Mouse (Mus musculus) midbrain, embryonic 15.5 days (tissue): ENCODE measurements around the gene Pxn. TPM values are rescaled to one million over a fixed set of nuclear protein-coding genes. Genes with fewer than 3 reads are reported as not detected.

ENCODE experiments used
- ATAC-seq: fragments of 200-750 bp; cut with Nextera tagmentation; replicated peaks from 2 replicates; pipeline ENCODE4 v1.8.0; 2017; ENCODE audit warnings: moderate TSS enrichment
- H3K27ac ChIP-seq: fragments of 300-500 bp; sonication (generic); 2 replicates; pipeline ENCODE4 v1.5.1; 2015; ENCODE audit warnings: mild to moderate bottlenecking, inconsistent platforms
- H3K27me3 ChIP-seq: fragments of 300-500 bp; sonication (generic); replicated peaks from 2 replicates; pipeline ENCODE4 v1.6.1; 2015; ENCODE audit warnings: inconsistent platforms
- H3K36me3 ChIP-seq: fragments of 300-500 bp; sonication (generic); replicated peaks from 2 replicates; pipeline ENCODE4 v1.6.1; 2015; ENCODE audit warnings: inconsistent platforms
- H3K4me1 ChIP-seq: fragments of 300-500 bp; sonication (generic); 2 replicates; pipeline ENCODE4 v1.6.1; 2015; ENCODE audit warnings: inconsistent platforms
- H3K4me2 ChIP-seq: fragments of 300-500 bp; sonication (generic); 2 replicates; pipeline ENCODE4 v1.6.1; 2015; ENCODE audit warnings: inconsistent platforms, mild to moderate bottlenecking, moderate library complexity
- H3K4me3 ChIP-seq: fragments of 300-500 bp; sonication (generic); 2 replicates; pipeline ENCODE4 v1.5.1; 2015; ENCODE audit warnings: mild to moderate bottlenecking, inconsistent platforms
- H3K9ac ChIP-seq: fragments of 300-500 bp; sonication (generic); 2 replicates; pipeline ENCODE4 v1.6.1; 2015; ENCODE audit warnings: mild to moderate bottlenecking, inconsistent platforms
- H3K9me3 ChIP-seq: fragments of 300-500 bp; sonication (generic); 2 replicates; pipeline ENCODE4 v1.6.1; 2016; ENCODE audit warnings: inconsistent platforms
- WGBS: fragments of 180-500 bp; shearing (Covaris S2); methylation state at CpG from one replicate; pipeline ENCODE4 v1.1.7; 2015; ENCODE audit warnings: mixed read lengths; 5-methylcytosine and 5-hydroxymethylcytosine counted together
- polyA plus RNA-seq: library from polyadenylated mRNA; unstranded; fragments of >200 nt; fragmentation: Nextera tagmentation; extraction: Ambion mirVana; gene quantifications from 2 replicates; pipeline ENCODE4 v1.2.1, GENCODE M21; 2015

The Pxn gene
- polyA plus RNA-seq: 20.4 and 20.9 TPM in 2 replicates

DNA sequence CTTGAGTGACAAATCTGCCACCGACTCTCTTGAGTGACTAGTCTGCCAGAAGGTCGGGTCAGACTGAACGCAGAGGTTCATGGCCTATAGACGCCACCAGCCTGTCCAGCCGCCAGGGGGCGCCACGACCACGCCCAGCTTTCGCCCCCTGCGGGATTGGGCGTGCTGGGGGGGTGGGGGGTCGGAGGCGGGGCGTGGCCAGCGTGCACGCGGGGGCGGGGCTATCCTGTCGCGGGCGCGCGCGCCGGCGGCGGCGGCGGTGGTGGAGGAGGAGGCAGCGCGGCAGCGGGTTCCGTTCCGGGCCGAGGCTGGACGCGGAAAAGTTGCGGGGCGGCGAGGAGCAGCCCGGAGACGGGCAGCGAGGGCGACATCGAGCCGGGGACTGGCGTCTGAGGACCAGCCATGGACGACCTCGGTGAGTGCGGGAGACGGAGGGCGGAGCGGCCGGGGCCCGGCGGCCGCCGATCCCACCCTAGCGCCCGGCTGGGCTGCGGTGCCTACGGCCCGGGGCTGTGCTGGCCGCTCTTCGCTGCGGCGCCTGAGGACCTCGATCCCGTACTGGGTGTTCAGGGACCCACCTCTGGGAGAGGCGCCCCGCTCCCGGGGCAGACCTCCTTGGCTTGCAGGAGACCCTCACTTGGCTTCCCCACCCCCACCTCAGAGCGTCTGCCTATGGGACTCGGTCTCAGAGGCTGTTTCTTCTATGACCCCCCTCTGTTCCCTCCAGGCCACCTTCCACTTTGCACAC is at the start of gene Pxn:
Gene Pxn, plus strand, starts transcription at position 223 of the 748 bp plus-strand sequence.
- Histone ChIP-seq H3K9me3 (no peaks in the 10 kb centered on the region), H3K9ac (peak within 1 kb of the TSS; percentile 93), H3K36me3 (no peaks in the 10 kb centered on the region), H3K27ac (peak within 1 kb of the TSS; percentile 46; the same call in 1 of the 2 replicates), H3K4me1 (peaks cover 32% of the 10 kb centered on the region), H3K4me2 (peak within 1 kb of the TSS; percentile 87), H3K4me3 (peak within 1 kb of the TSS; percentile 84), H3K27me3 (no peaks in the 10 kb centered on the region)
- peak; percentile 80 for ATAC-seq
- under 1% methylated on average over 62 of the region's 74 CpGs for WGBS

DNA sequence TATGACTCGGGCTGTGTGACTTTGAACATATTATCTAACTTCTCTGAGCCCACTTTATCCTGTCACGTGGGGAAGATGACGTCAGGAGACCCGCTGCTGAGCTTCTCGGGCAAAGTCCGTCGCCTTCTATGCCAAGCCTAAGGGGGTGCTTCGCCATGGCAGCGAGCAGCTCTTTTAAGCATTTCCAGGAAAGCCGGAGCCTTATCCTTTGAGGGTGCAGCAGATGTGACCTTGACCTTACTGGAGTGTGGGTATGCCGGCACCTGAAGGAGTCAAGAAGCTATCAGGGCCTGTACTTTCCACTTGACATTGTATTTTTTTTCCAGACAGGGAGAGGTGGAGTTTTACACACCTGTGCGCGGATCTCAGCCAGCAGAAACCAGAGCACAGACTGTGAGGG is 47.6 kb upstream of the Pxn start:
- no peak for ATAC-seq
- no peak overlapping the region for H3K4me2 ChIP-seq

DNA sequence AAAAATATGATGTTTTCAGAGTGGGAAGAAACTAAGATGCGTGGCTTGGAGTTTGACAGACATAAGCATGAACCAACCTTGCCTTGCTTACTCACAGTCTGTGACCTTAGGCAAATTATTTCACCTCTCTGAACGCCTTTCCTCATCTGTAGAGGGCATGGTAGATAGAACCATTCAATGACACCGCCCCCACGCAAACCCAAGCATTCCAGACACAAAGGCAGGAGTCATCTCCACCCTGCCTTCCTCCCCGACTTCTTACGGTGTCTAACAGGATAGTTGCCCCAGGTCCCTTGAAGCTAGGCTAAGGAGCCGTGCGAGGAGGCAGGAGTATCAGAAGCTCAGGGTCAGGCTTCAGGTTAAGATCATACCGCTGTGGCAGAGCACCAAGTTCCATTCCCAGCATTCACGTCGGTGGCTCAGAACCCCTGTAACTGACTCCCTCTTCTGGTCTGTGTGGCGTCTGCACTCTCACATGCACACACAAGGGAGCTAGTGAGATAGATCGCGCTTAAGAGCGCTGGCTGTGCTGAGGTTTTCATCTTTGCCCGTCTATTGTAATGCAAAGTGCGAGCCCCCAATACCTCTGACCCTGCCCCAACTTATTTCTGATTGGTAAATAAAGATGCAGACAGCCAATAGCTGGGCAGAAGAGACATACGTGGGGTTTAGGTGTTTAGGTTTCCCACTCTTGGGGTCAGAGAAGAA is 41.9 kb upstream of the Pxn start:
- H3K4me3 ChIP-seq: no peak overlapping the region
- H3K4me1 ChIP-seq: no peaks in the 10 kb centered on the region
- H3K4me2 ChIP-seq: no peak overlapping the region
- H3K9ac ChIP-seq: no peak overlapping the region
- WGBS: 74% methylated on average over 18 of the region's 18 CpGs
- H3K9me3 ChIP-seq: no peaks in the 10 kb centered on the region
- no peaks in the 10 kb centered on the region for H3K27me3 ChIP-seq
- no peak overlapping the region for H3K27ac ChIP-seq
- ATAC-seq: no peak
- H3K36me3 ChIP-seq: no peaks in the 10 kb centered on the region

More for the DNA sequence above, 47.6 kb upstream of the Pxn start:
- no peak overlapping the region for H3K4me3 ChIP-seq
- no peak overlapping the region for H3K27ac ChIP-seq
- 65% methylated on average over 13 of the region's 13 CpGs for WGBS
- no peaks in the 10 kb centered on the region for H3K27me3 ChIP-seq
- 0 out of 2 replicates have a peak, but pooled peaks cover 6% of the 10 kb centered on the region for H3K36me3 ChIP-seq
- H3K4me1 ChIP-seq: no peaks in the 10 kb centered on the region
- no peaks in the 10 kb centered on the region for H3K9me3 ChIP-seq
- H3K9ac ChIP-seq: no peak overlapping the region

DNA sequence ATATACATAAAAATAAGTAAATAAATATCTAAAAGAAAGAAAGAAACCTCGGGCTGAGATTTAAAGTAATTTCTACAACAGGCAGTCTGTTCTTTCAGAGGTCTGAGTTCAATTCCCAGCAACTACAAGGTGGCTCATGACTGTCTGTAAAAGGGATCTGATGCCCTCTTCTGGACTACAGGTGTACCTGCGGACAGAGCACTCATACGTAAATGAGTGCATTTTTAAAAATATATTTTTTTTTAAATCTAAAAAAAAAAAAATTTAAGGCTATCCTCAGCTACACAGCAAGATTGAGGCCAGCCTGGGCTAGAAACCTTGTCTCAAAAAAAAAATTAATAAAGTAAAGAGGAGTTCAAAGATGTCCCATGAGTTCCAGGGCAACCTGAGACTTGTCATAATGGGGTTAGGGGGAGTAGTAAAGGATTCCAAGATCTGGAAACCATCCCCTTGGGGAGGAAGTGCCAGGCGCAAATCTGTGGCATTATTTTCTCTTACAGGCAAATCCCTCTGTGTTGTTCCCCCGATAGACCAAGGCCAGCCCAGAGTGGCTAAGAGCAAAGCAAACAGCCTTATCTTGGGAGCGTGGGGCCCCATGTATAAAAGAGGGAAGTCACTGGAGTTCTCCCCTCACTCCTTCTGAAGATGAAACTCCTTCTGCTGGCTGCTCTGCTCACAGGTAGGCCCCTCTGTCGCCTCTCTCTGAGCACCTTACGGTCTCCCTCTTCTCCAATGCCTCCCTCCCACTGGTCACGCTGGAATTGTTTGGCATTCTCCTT is 40.6 kb upstream of the Pxn start, which contains the start of gene Pla2g1b:
Gene Pla2g1b, plus strand, starts transcription at position 621 of the 779 bp plus-strand sequence.
- Histone ChIP-seq H3K36me3 (no peaks in the 10 kb centered on the region), H3K27ac (no peak within 1 kb of the TSS), H3K9me3 (no peaks in the 10 kb centered on the region), H3K4me3 (no peak within 1 kb of the TSS), H3K4me2 (no peak within 1 kb of the TSS), H3K4me1 (peaks cover 1% of the 10 kb centered on the region), H3K9ac (no peak within 1 kb of the TSS), H3K27me3 (no peaks in the 10 kb centered on the region)
- ATAC-seq: no peak
- 56% methylated on average over 9 of the region's 9 CpGs for WGBS

DNA sequence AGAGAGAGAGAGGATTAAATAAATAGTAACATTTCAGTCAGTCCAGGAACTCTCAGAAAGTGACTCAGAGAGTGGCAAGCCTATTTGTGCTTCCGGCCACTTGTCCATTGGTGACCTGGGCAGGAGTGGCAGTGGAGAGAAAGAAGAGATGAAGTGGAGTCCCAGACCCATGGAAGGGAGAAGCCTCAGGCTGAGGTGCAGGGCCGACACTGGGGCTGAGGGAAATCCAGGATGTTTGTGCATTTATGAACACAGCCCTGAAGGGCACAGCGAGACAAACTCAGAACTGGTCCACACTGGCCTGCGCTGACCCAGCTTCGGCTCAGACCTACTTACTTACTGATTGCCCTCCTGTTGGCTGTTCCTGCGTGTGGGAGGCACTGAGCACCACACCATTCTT is 36.7 kb upstream of the Pxn start:
- Histone ChIP-seq H3K4me1 (peaks cover 4% of the 10 kb centered on the region), H3K27me3 (no peaks in the 10 kb centered on the region), H3K9ac (no peak overlapping the region), H3K36me3 (no peaks in the 10 kb centered on the region), H3K27ac (no peak overlapping the region), H3K4me2 (no peak overlapping the region), H3K9me3 (no peaks in the 10 kb centered on the region), H3K4me3 (no peak overlapping the region)
- 68% methylated on average over 6 of the region's 6 CpGs for WGBS
- no peak for ATAC-seq

DNA sequence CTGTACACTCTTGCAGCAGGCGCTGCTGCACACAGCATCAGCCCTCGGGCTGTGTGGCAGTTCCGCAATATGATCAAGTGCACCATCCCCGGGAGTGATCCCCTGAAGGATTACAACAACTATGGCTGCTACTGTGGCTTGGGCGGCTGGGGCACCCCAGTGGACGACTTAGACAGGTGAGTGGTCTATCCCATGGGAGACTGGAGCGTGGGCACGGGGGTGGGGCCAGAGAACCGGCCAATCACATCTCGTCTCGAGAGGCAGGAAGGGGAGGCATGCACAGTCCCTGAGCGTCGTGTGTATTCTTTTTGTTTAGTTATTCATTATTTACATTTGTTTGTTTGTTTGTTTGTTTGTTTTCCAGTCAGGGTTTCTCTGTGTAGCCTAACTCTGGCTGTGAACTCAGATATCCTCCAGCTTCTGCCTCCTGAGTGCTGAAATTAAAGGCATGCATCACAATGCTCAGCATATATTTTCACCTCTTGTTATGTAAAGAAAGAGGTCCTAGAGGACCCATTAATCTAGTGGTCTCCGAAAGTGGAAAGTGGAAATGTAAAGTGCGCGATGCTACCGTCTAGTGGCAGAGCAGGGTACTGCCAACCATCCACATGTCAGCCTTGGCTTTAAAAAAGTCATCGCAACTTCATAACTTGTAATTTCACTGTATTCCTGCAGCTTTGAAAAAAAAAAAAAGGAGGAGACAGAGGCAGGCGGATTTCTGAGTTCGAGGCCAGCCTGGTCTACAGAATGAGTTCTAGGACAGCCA is 35.5 kb upstream of the Pxn start:
- H3K4me3 ChIP-seq: no peak overlapping the region
- H3K36me3 ChIP-seq: no peaks in the 10 kb centered on the region
- no peak for ATAC-seq
- WGBS: 38% methylated on average over 20 of the region's 20 CpGs
- no peaks in the 10 kb centered on the region for H3K27me3 ChIP-seq
- no peaks in the 10 kb centered on the region for H3K9me3 ChIP-seq
- H3K27ac ChIP-seq: no peak overlapping the region
- no peak overlapping the region for H3K4me2 ChIP-seq
- peaks cover 11% of the 10 kb centered on the region for H3K4me1 ChIP-seq
- H3K9ac ChIP-seq: no peak overlapping the region

DNA sequence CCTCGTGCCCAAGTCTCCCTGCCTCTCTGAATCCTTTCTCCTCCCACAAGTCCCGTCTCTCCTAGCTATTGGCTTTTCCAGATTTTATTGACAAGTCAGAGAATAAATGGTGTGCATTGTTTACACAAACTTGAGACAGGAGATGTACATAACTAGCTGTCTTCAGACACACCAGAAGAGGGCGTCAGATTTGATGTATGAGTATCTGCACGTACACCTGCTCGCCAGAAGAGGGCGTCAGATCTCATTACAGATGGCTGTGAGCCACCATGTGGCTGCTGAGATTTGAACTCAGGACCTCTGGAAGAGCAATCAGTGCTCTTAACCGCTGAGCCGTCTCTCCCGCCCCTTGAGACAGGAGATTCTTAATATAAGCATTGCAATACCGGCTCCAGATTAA is 33.3 kb upstream of the Pxn start:
- H3K9ac ChIP-seq: no peak overlapping the region
- H3K9me3 ChIP-seq: no peaks in the 10 kb centered on the region
- 76% methylated on average over 10 of the region's 10 CpGs for WGBS
- no peak overlapping the region for H3K27ac ChIP-seq
- no peak overlapping the region for H3K4me2 ChIP-seq
- no peak for ATAC-seq
- no peaks in the 10 kb centered on the region for H3K36me3 ChIP-seq
- H3K4me1 ChIP-seq: peaks cover 15% of the 10 kb centered on the region
- H3K4me3 ChIP-seq: no peak overlapping the region
- H3K27me3 ChIP-seq: no peaks in the 10 kb centered on the region

DNA sequence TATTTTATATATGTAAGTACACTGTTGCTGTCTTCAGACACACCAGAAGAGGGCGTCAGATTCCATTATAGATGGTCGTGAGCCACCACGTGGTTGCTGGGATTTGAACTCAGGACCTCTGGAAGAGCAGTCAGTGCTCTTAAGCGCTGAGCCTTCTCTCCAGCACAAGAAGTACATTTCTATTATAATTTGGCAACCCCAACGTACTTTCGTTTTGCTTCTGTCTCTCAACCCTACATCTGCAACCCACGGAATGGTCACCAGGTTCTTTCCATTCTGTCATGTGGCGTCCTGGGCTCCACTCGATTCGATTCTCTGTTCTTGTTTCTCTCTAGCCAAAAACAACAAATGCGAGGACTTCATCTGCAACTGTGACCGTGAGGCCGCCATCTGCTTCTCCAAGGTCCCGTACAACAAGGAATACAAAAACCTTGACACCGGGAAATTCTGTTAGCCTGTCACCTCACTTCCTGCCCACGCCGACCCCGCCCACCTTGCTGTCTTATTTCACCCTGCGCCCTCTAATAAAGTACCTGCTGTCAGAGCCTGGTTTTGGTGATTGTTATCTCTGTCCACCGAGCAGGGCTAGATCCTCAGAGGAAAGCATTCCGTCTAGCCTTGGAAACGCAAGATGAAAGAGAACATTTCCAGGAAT is 32.2 kb upstream of the Pxn start:
- Histone ChIP-seq H3K27ac (no peak overlapping the region), H3K9me3 (no peaks in the 10 kb centered on the region), H3K4me2 (no peak overlapping the region), H3K4me1 (peaks cover 15% of the 10 kb centered on the region), H3K27me3 (no peaks in the 10 kb centered on the region), H3K36me3 (no peaks in the 10 kb centered on the region), H3K9ac (no peak overlapping the region), H3K4me3 (no peak overlapping the region)
- no peak for ATAC-seq
- WGBS: 76% methylated on average over 22 of the region's 22 CpGs

DNA sequence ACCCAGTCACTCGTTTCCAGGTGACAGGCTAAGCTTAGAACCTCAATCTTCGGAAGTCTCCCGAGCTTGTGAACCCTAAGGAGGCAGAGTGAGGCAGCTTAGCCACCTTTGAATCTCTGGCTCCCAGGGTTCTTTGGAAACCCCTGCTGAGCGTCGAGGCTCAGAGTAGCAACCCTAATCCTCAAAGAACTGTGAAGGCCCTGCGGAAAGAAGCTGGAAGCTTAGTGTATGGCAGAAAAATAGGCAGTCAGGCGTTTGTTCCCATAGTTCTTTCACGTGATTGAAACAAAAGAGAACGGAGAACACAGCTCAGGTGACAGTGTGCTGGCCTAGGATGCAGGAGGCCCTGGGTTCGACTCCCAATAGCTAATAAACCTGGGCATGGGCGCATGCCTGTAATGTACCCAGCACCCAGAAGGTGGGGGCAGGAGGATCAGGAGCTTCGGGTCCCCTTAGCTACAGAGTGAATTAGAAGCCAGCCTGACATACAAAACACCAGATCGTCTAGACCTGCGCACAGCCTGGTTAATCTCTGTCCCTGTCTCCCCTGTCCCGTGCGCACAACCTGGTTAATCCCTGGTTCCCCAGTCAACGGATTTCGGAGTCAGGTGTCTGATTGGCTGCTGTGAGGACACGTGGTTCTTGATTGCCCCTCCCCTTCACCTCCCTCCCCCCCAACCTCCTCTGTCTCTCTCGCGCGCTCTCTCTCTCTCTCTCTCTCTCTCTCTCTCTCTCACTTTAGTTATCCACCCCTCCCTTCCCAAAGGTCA is 31.0 kb upstream of the Pxn start:
- H3K4me2 ChIP-seq: peak overlapping the region; percentile 51
- H3K4me1 ChIP-seq: peaks cover 19% of the 10 kb centered on the region
- H3K9me3 ChIP-seq: no peaks in the 10 kb centered on the region
- peak overlapping the region; percentile 34 for H3K9ac ChIP-seq
- no peaks in the 10 kb centered on the region for H3K27me3 ChIP-seq
- peak overlapping the region; percentile 45 for H3K4me3 ChIP-seq
- peak overlapping the region; percentile 41; the same call in 1 of the 2 replicates for H3K27ac ChIP-seq
- ATAC-seq: peak; percentile 86
- H3K36me3 ChIP-seq: no peaks in the 10 kb centered on the region
- 4% methylated on average over 22 of the region's 22 CpGs for WGBS

DNA sequence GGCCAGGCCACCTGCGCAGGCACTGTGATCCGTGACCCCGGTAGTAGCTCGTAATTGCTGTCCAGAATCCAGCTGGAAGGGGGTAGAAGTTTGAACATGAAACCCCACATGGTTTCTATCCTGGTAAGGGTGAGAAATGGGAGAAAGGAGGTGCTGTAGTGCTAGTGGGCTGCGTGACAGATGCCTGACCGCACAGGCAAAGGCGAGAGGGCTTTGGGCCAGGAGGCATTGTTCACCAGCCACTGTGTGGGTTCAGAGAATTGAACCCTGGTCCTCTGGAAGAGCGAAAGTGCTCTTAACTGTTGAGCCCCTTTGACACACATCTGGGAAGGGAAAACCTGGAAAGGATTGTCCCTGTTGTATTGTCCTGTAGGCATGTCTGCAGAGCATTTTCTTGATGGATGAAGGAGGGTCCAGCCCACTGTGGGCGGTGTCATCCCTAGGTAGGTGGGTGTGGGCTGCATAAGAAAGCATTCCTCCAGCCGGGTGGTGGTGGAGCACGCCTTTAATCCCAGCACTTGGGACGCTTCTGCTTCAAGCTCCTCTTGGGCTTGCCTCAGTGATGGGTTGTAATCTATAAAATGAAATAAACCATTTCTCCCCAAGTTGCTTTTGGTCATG is 30.3 kb upstream of the Pxn start:
- Histone ChIP-seq H3K4me1 (peaks cover 15% of the 10 kb centered on the region), H3K9me3 (no peaks in the 10 kb centered on the region), H3K4me3 (peak overlapping the region; percentile 45), H3K9ac (peak overlapping the region; percentile 34; the same call in 1 of the 2 replicates), H3K27me3 (peaks cover 3% of the 10 kb centered on the region; the same call in 1 of the 2 replicates), H3K4me2 (peak overlapping the region; percentile 51), H3K27ac (0 out of 2 replicates have a peak overlapping the region, but pooled peaks have one; percentile 41), H3K36me3 (no peaks in the 10 kb centered on the region)
- ATAC-seq: peak; percentile 37
- WGBS: 36% methylated on average over 12 of the region's 12 CpGs
